Mouse (Mus musculus): Measurements from ENCODE around the gene Vsx2.
A peak's percentile ranks its signal among the peaks of the same experiment; 100 is the strongest.

The Vsx2 gene

GRCm38 (mm10) chr12:84569336-84569970 lies at the start of gene Vsx2:
Gene Vsx2 (plus strand): TSS chr12:84569762.
- DNase-seq (ENCODE audit: low read depth), result no peak

- DNase-seq (ENCODE audit: low read depth), result no peak
Observed at GRCm38 (mm10) chr12:84523728-84524127, 45.8 kb upstream of the Vsx2 start.

- DNase-seq (ENCODE audit: low read depth), result no peak
Observed at GRCm38 (mm10) chr12:84524147-84525050, 45.2 kb upstream of the Vsx2 start.

GRCm38 (mm10) chr12:84525422-84525821 lies 44.1 kb upstream of the Vsx2 start:
- DNase-seq (ENCODE audit: low read depth), result peak; percentile 58

DNA sequence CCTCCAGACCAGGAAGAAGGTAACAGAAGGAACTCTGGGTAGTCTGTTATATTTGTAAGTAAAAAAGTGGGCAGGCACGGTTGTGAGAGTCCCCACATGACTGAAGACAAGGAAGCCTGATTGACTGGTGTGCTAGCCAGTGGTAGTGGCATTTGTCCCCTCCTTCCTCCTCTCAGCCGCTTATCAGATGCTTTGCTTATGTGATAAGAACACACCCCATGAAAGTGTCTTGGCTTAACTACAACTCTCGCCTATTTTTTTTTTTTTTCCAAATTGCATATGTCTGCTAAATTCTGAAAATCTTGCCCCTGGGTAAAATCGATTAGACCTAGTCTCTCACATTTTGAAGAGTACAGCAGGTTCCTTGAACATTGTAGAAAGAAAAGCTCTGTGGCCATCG lies 39.1 kb upstream of the Vsx2 start:
- DNase-seq (ENCODE audit: low read depth), result no peak

DNA sequence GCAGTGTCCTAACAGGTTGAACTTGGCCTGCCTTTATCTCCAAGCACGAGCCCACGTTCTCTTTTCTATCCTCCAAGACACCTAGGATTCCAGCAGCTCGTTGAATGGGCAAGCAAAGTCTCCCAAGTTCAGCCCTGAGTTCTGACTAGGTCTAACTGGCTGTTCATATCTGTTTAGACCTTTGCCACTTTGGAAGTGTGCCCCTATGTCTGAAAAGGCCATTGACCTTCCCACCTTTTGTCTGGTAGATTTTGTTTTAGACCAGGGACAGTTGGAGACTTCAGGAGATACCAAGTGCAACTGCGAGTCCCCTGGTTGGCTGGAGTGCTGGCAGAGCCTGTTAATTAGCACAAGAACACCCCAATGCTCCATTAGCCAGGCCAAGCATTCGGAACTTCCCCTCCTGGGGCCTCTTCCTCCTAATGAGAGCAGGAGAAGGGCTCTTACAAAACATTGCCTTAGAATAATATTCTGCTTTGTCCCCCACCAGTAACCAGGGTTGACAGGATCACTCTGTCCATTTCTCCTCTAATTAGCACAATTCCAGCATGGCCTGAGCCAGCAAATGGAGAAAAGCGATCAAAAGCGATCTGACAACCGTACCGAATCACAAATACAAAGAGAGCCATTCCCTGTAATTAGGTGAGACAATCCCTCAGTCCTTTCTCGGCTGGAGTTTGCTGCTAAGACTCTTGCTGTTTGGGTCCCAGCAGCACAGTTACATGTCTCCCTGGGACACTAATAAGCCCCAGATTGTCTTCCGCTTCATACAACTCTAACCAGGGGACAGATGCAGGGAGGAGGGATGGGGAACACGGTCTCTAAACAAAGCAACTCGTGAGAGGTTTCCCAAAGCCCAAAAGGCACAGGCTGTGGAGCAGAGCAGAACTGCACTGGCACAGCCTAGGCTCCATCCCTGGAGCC lies 37.4 kb upstream of the Vsx2 start:
- no peak for DNase-seq (ENCODE audit: low read depth)

- DNase-seq (ENCODE audit: low read depth), result no peak
Observed at GRCm38 (mm10) chr12:84532830-84533199, 36.7 kb upstream of the Vsx2 start.

DNA sequence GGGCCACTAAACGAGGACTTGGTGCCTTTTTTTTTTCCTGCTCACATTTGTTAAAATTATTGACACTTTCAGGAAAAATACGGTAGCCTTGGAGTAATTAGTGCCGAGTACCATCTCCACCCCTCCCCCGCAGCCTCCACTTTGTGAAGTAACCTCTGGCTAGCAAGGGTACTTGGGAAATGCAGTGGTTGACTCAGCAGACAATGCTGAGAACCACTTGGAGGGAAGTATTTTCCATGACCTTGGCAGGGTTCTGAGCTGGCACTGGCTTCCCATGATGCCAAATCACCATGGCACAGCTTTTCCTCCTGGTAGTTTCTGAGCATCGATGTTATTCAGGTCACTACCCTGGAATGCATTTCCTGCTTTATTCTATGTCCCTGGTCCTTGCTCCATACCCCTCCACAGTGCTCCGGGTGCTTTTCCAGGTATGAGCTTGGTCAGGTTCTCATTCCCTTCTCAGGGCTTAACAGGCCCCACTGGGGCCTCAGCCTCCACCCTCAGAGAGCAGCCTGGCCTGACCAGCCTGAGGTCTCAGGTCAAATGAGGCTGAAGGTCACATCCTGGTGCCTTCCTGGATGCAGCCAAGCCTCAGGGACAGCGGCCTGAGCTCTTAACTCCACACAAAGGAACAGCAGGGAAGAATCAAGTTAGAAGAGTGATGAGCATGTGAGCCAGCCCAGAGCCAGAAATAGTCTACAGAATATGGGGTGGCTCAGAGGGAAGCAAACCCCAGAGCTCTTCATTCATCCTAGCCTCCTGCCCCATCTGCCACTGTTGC lies 35.7 kb upstream of the Vsx2 start:
- no peak for DNase-seq (ENCODE audit: low read depth)

DNA sequence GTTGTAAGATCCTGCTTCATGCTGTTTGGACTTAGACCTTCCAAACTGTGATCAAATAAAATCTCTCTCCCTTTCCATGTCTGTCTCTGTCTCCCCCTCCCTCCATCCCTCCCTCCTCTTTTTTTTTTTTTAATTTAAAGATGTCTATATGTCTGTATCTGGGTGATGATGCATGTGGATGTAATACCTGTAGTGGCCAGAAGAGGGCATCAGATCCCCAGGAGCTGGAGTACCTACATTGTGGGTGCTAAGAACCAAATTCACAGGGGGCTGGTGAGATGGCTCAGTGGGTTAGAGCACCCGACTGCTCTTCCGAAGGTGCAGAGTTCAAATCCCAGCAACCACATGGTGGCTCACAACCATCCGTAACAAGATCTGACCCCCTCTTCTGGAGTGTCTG lies 30.0 kb upstream of the Vsx2 start:
- DNase-seq (ENCODE audit: low read depth), result peak; percentile 42

- DNase-seq (ENCODE audit: low read depth), result no peak
Observed at GRCm38 (mm10) chr12:84541391-84541958, 28.1 kb upstream of the Vsx2 start.

GRCm38 (mm10) chr12:84546028-84546427 lies 23.5 kb upstream of the Vsx2 start:
- DNase-seq (ENCODE audit: low read depth), result peak; percentile 66

GRCm38 (mm10) chr12:84546577-84547085 lies 22.9 kb upstream of the Vsx2 start:
- DNase-seq (ENCODE audit: low read depth), result no peak

GRCm38 (mm10) chr12:84548251-84548650 lies 21.3 kb upstream of the Vsx2 start:
- DNase-seq (ENCODE audit: low read depth), result no peak

- no peak for DNase-seq (ENCODE audit: low read depth)
Observed at GRCm38 (mm10) chr12:84555218-84555617, 14.3 kb upstream of the Vsx2 start.

DNA sequence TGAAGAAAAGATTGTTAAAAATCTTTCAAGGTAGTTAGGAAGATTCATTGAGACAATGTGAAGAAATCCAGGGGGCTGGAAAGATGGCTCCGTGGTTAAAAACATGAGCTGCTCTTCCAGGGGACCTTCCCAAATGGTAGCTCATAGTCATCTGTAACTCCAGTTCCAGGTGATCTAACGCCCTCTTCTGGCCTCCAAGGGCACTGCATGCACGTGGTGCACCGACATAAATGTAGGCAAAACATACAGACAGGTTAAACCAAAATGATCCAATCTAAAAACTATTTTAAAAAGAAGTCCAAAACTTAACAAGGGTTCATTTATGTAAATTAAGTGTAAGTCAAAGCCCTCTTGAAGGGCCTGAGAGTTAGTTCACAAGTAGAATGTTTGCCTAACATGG lies 7.0 kb upstream of the Vsx2 start:
- DNase-seq (ENCODE audit: low read depth), result no peak

- DNase-seq (ENCODE audit: low read depth), result no peak
Observed at GRCm38 (mm10) chr12:84567576-84567975, 2.0 kb upstream of the Vsx2 start.

GRCm38 (mm10) chr12:84569976-84570693 lies 573 bp downstream of the Vsx2 start:
- DNase-seq (ENCODE audit: low read depth), result no peak

- DNase-seq (ENCODE audit: low read depth), result no peak
Observed at GRCm38 (mm10) chr12:84570694-84571415, 1.3 kb downstream of the Vsx2 start.

DNA sequence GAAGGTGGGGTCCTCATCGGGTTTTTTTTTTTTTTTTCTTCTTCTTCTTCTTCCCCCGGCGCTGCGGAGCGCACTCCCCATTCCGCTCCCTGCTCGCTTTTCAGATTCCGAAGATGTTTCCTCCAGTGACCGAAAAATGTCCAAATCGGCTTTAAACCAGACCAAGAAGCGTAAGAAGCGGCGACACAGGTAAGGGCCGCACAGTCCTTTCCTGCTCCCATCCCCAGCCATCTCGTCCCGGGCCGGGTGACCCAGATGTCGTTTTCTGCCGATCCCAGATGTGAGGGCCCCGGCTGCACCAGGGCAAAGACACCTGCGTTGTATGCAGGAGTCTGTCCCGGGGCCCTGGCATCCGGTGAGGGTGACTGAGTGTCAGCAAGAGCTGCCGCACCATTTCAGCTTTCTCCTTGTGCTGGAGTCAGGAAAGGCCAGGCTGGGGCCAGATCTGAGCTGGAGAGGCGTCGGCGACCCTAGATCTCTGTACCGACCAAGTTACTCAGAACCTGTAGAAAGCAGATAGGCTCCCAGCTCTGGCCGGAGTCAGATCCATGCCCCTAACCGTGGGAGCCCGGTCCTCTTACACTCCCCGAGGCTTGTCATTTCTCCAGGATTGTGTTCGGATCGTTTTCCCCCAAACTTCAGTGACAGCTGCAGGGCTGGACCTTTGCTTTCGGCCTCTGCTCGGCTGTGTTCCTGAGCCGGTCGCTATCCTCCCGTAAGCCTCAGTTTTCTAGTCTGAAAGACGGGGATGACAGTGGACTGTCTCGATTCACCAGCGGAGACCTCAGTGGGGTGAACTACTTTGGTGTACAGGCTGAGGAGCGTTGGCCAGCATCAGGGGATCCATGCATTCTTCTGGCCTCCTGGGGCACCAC lies 2.1 kb downstream of the Vsx2 start:
- DNase-seq (ENCODE audit: low read depth), result peak; percentile 42

All from naive thymus-derived CD4-positive, alpha-beta T cell, adult 2 months (primary cell).